10 mouse cellular contexts compared by ENCODE assay signal in genomic region chr19:45150490-45151181, GRCm38 (mm10). TPM values are rescaled to one million over a fixed set of nuclear protein-coding genes. Genes with fewer than 3 reads are reported as not detected.
DNase-seq lines count a peak whose midpoint lies in the region; ATAC-seq and TF ChIP-seq lines count a peak whose summit lies in the region.
"Had no signal": no experiment of that assay in that cellular context is flagged by ENCODE, and none has a peak within 500 bp of the region (broad histone marks: within the 10 kb centered on the region; RNA-seq: fewer than 3 reads in every experiment).

Gene Tlx1, plus strand, starts transcription at chr19:45150680.

- WGBS in liver, embryonic 12.5 days (ENCODE audit: insufficient replicate concordance), result 2% methylated on average over 60 of the region's 61 CpGs
- under 1% methylated on average over 46 of the region's 61 CpGs for WGBS in embryonic facial prominence, embryonic 14.5 days
- under 1% methylated on average over 48 of the region's 61 CpGs for WGBS in intestine, embryonic 16.5 days
- 1% methylated on average over 57 of the region's 61 CpGs for WGBS in neural tube, embryonic 14.5 days

- no peak within 1 kb of the TSS for H3K9ac ChIP-seq in liver, embryonic 12.5 days
- H3K9ac ChIP-seq in embryonic facial prominence, embryonic 14.5 days (ENCODE audit: low read depth, low read length), result peak within 1 kb of the TSS; percentile 53
- H3K9ac ChIP-seq in intestine, embryonic 16.5 days (ENCODE audit: low read depth, low read length), result no peak within 1 kb of the TSS
- H3K9ac ChIP-seq in neural tube, embryonic 14.5 days (replicated peaks; ENCODE audit: low read depth, low read length), result no peak within 1 kb of the TSS

- TF ChIP-seq CTCF in left cerebral cortex, adult 2 months (IDR thresholded peaks at IDR 0.05), result no peak

- no peak for DNase-seq in liver
- no peak for DNase-seq in embryonic facial prominence, embryonic 14.5 days (ENCODE audit: low spot score)
- DNase-seq in left cerebral cortex, adult 2 months (ENCODE audit: extremely low spot score in 1 of 2, low spot score in 2 of 2), result no peak
- no peak for DNase-seq in frontal cortex, postnatal 25 days (ENCODE audit: low spot score in 2 of 2)
- DNase-seq in layer of hippocampus, postnatal 14 days (ENCODE audit: low spot score in 2 of 2), result no peak

- no peaks in the 10 kb centered on the region for H3K4me1 ChIP-seq in liver, embryonic 12.5 days
- H3K4me1 ChIP-seq in embryonic facial prominence, embryonic 14.5 days (ENCODE audit: control insufficient read depth, insufficient read depth, low read length), result peaks cover 3% of the 10 kb centered on the region; the same call in 1 of the 2 replicates
- no peaks in the 10 kb centered on the region; the same call in 1 of the 2 replicates for H3K4me1 ChIP-seq in intestine, embryonic 16.5 days (ENCODE audit: control insufficient read depth, insufficient read depth, low read length)
- peaks cover 6% of the 10 kb centered on the region; the same call in 1 of the 2 replicates for H3K4me1 ChIP-seq in neural tube, embryonic 14.5 days (ENCODE audit: control insufficient read depth, insufficient read depth, low read length)

- no peaks in the 10 kb centered on the region for H3K9me3 ChIP-seq in liver, embryonic 12.5 days (replicated peaks)
- peaks cover 7% of the 10 kb centered on the region; the same call in 1 of the 2 replicates for H3K9me3 ChIP-seq in embryonic facial prominence, embryonic 14.5 days (ENCODE audit: control insufficient read depth, low read length)
- peaks cover 3% of the 10 kb centered on the region; the same call in 1 of the 2 replicates for H3K9me3 ChIP-seq in intestine, embryonic 16.5 days (ENCODE audit: control insufficient read depth, low read length)
- no peaks in the 10 kb centered on the region for H3K9me3 ChIP-seq in neural tube, embryonic 14.5 days (ENCODE audit: control insufficient read depth, low read length)

- H3K27ac ChIP-seq in liver, embryonic 12.5 days, result no peak within 1 kb of the TSS
- no peak within 1 kb of the TSS; the same call in 1 of the 2 replicates for H3K27ac ChIP-seq in embryonic facial prominence, embryonic 14.5 days (replicated peaks; ENCODE audit: low read depth, low read length)
- no peak within 1 kb of the TSS for H3K27ac ChIP-seq in intestine, embryonic 16.5 days (ENCODE audit: low read length)
- H3K27ac ChIP-seq in neural tube, embryonic 14.5 days (ENCODE audit: low read depth, low read length), result no peak within 1 kb of the TSS
- no peak within 1 kb of the TSS for H3K27ac ChIP-seq in left cerebral cortex, adult 2 months

- H3K4me2 ChIP-seq in liver, embryonic 12.5 days, result peak within 1 kb of the TSS; percentile 41
- H3K4me2 ChIP-seq in embryonic facial prominence, embryonic 14.5 days (ENCODE audit: low read depth, low read length), result peak within 1 kb of the TSS; percentile 59
- H3K4me2 ChIP-seq in intestine, embryonic 16.5 days (ENCODE audit: low read depth, low read length), result peak within 1 kb of the TSS; percentile 30
- peak within 1 kb of the TSS; percentile 38 for H3K4me2 ChIP-seq in neural tube, embryonic 14.5 days (ENCODE audit: low read depth, low read length)

- H3K36me3 ChIP-seq in liver, embryonic 12.5 days, result no peaks in the 10 kb centered on the region
- no peaks in the 10 kb centered on the region for H3K36me3 ChIP-seq in embryonic facial prominence, embryonic 14.5 days (ENCODE audit: control insufficient read depth, insufficient read depth, low read length)
- no peaks in the 10 kb centered on the region for H3K36me3 ChIP-seq in intestine, embryonic 16.5 days (ENCODE audit: control insufficient read depth, insufficient read depth, low read length)
- H3K36me3 ChIP-seq in neural tube, embryonic 14.5 days (ENCODE audit: control insufficient read depth, insufficient read depth, low read length), result no peaks in the 10 kb centered on the region

- no peak for ATAC-seq in liver, embryonic 12.5 days
- ATAC-seq in embryonic facial prominence, embryonic 14.5 days (ENCODE audit: low read depth), result peak; percentile 62; the same call in 1 of the 2 replicates
- no peak for ATAC-seq in intestine, embryonic 16.5 days
- 0 out of 2 replicates have a peak, but pooled peaks have one; percentile 21 for ATAC-seq in neural tube, embryonic 14.5 days (ENCODE audit: low read depth)
- ATAC-seq: Patski had no signal

- peak within 1 kb of the TSS; percentile 8; the same call in 1 of the 2 replicates for H3K4me3 ChIP-seq in liver, embryonic 12.5 days
- peak within 1 kb of the TSS; percentile 35 for H3K4me3 ChIP-seq in embryonic facial prominence, embryonic 14.5 days (ENCODE audit: low read depth, low read length)
- H3K4me3 ChIP-seq in intestine, embryonic 16.5 days (ENCODE audit: low read length), result peak within 1 kb of the TSS; percentile 29
- H3K4me3 ChIP-seq in neural tube, embryonic 14.5 days (ENCODE audit: low read depth, low read length), result peak within 1 kb of the TSS; percentile 18
- H3K4me3 ChIP-seq in left cerebral cortex, adult 2 months, result no peak within 1 kb of the TSS

- peaks cover 99% of the 10 kb centered on the region for H3K27me3 ChIP-seq in liver, embryonic 12.5 days (replicated peaks)
- peaks cover 99% of the 10 kb centered on the region for H3K27me3 ChIP-seq in embryonic facial prominence, embryonic 14.5 days (replicated peaks; ENCODE audit: control insufficient read depth, insufficient read depth, low read length)
- peaks cover 97% of the 10 kb centered on the region for H3K27me3 ChIP-seq in intestine, embryonic 16.5 days (replicated peaks; ENCODE audit: control insufficient read depth, insufficient read depth, low read length)
- H3K27me3 ChIP-seq in neural tube, embryonic 14.5 days (ENCODE audit: control insufficient read depth, insufficient read depth, low read length), result peaks cover 78% of the 10 kb centered on the region

- intact Hi-C loops in left cerebral cortex, adult 2 months (cut with DNase I), result loop anchor here (5.0 kb wide), 1 partner anchor 1543 kb away; no protein-coding TSS in a partner anchor

RNA-seq across cellular contexts. Expression of gene Tlx1, which starts in this region (rescaled TPM):
- not detected in 2 replicates for polyA plus RNA-seq in liver, embryonic 12.5 days (2016; fragmentation: Nextera tagmentation; extraction: Ambion mirVana)
- polyA plus RNA-seq in embryonic facial prominence, embryonic 14.5 days (2014; fragmentation: Nextera tagmentation; extraction: Ambion mirVana), result 1.7 and 1.9 TPM in 2 replicates
- 0.06 TPM in 1 of 2 replicates, not detected in the other for polyA plus RNA-seq in intestine, embryonic 16.5 days (2015; fragmentation: Nextera tagmentation; extraction: Ambion mirVana)
- 0.35 TPM in 1 of 2 replicates, not detected in the other for polyA plus RNA-seq in neural tube, embryonic 14.5 days (2014; fragmentation: Nextera tagmentation; extraction: Ambion mirVana)
- not detected for total RNA-seq in left cerebral cortex, adult 2 months (2021)
- total RNA-seq in layer of hippocampus, postnatal 14 days (2021), result not detected
- polyA plus RNA-seq: cortical plate, adult 2 months; Patski had no signal

Comparison
In these comparisons a context has a peak if more than half of its experiments do, and no peak if none do; other contexts are left out.
1. Peak in ATAC-seq, H3K4me3 ChIP-seq and H3K4me2 ChIP-seq in neural tube, embryonic 14.5 days; RNA of the gene not detected or under 1 TPM.